Mouse (Mus musculus) erythroid progenitor cell, adult 5-6 weeks (primary cell): Measurements from ENCODE around the gene Sirt7. TPM values are rescaled to one million over a fixed set of nuclear protein-coding genes. Genes with fewer than 3 reads are reported as not detected.

ENCODE experiments used
- ATAC-seq: replicated peaks from 2 replicates; pipeline ENCODE4 v1.8.0; 2016; ENCODE audit warnings: moderate number of reproducible peaks, mild to moderate bottlenecking, moderate TSS enrichment, inconsistent platforms; ENCODE audit not compliant: poor library complexity, low FRiP score, severe bottlenecking
- total RNA-seq, 2 experiments: library from RNA; stranded (forward) in 1 of 2; stranded (reverse) in 1 of 2; fragments of 150-400 nt in 1 of 2; fragments of 186-747, 209-891 nt in 1 of 2; gene quantifications; 2 replicates each; pipeline versions ENCODE4 v1.2.3 to v1.2.4; 2015 to 2017; ENCODE audit warnings: low replicate concordance in 2 of 2

Sirt7 gene
- total RNA-seq (2015; ENCODE audit: low replicate concordance) = 59.9 and 61.3 TPM in 2 replicates
- total RNA-seq (2017; ENCODE audit: low replicate concordance) = 81.2 and 85.6 TPM in 2 replicates

DNA sequence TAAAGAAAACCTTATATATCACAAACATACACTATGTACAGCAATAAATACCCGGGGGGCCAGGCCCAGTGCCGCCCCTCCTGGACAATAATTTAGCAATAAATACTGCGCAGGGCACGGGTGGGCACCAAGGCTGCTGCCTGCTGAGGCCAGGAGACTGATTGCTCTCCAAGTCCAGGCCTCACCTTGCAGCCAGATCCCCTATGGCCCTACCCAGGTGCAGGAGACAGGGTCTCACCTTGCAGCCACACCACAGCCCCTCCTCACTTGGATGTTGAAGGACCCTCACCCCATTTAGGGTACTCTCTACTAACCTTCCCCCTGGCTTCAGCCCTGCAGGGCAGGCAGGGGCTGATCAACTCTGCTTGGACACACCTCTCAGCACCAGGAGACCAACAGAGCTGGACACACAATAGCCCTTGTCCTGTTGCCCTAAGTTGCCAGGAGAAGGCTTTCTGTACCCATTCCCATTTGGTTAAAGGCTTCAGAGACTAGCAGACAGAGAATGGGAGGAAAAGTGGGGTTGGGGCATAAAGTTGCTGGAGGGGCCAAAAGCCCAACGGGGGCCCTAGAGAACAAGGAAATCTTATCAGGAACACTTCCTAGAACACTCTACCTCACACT is at the start of gene Sirt7:
Gene Sirt7, minus strand, starts transcription at position 89 of the 624 bp plus-strand sequence.
- no peak for ATAC-seq

DNA sequence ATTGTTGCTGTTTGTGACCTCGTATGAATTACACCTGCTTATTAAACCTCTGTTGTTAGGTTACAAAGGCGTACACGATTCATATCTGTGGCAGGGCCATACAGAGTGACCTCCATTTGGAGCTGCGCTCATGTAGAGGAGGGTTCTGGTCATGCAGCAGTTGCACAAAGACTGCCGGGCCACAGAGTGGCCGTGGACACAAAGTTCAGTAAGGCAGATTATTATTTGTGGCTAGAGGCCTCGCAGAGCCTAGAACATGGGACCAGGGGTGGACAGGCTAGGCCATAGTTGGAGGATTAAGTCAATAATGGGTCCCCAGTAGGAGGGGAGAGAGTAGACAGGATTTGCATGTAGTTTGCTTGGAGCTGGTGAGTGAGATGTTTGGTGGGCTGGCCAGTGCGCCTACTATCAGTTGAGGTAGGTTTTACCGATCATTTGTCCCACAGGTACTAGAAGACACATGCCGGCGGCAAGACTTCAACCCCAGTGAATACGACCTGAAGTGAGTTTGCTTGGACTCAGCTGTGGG is 48.6 kb upstream of the Sirt7 start:
- peak; percentile 33; the same call in 1 of the 2 replicates for ATAC-seq

DNA sequence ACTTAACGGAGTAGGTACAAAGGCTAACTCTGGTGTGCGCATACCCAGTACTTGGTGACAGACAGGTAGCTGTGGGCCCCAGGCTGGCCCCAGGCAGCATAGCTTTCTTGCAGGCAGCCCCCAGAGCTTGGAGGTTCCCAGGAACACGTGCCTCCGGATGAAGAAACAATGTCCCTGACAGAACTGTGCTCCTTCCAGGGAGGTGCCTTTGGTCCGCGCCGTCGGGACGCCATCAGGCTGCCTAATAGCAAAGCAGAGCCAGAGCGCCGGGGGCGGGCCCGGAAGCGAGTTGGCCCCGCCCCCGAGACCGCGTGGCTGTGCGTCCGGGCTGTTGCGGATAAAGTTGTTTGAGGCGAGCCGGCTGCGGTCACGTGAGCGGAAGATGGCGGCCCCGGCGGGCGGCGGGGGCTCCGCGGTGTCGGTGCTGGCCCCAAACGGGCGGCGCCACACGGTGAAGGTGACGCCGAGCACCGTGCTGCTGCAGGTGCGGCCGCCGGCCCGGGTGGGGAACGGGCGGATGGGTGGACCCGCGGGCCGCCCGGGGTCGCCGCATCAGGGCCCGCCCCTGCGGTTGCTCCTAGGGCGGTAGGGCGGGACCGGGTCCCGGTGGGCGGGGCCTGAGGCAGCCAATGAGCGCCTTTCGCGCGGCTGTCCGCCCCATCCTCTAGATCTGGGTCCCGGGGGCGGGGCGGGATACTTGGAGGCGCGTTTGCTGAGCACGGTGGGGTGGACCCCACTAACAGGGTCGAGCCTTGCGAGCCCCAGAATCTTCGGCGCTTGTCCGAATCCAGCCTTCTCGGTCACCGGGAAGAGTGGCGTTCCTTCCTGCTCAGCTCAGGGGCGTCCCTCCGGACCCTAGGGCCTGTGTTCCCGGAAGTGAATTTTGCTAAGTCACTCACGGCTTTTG is 47.9 kb upstream of the Sirt7 start, which contains the start of gene Aspscr1:
Gene Aspscr1, plus strand, starts transcription at position 287 of the 907 bp plus-strand sequence.
- ATAC-seq = peak; percentile 92

DNA sequence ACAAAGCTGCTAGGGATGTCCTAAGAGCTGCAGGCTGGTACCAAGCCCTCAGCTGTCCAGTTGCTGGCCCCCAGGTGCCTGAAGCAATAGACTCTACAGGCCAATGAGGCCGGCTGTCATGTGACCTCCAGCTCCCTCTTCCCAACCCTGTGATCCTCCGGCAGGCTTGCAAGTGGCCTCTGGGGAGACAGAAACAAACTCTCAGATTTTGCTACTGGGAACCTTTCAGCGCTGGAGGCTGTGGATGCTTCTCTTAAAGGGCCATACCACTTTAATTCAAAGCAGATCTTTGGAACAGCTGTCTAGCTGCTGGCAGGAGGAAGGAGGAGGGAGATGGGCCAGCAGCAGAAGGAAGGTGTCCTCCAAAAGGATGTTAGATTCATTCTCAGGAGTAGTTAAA is 41.6 kb upstream of the Sirt7 start:
- ATAC-seq = no peak

DNA sequence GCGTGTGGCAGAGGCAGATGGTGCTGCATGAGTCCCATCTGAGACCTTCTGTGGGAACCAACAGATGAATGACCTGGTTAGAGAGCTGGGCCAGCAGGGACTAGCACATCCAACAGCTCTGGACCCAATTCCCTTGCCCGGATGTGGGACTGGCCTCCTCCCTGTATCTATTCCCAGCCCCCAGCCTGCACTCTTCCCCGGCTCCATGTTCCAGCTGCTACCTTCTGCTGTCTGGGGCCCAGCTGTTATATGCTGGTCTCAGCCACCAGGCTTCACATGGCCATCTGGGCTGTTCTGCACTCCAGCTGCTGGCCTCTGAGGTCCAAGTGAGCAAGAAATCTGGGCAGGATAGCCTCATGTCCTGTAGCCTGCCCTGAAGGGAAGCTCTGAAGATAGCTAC is 40.4 kb upstream of the Sirt7 start:
- ATAC-seq = no peak

DNA sequence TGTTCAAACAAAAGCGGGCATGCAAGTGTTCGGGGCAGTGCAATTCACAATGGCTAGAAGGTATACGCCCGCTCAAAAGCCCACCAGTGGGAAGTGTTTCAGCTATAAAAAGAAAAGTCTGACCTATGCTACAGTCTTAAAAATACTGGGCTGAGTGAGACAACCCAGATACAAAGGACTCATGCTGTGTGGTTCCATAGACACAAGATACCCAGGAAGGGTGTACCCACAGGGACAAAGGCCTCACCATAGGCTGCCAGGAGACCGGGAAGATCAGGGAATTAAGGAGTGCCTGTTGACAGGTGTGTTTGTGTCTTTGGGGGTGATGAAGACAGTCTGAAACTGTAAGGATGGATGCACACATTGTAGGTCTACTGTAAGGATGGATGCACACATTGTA is 38.7 kb upstream of the Sirt7 start:
- ATAC-seq = no peak

DNA sequence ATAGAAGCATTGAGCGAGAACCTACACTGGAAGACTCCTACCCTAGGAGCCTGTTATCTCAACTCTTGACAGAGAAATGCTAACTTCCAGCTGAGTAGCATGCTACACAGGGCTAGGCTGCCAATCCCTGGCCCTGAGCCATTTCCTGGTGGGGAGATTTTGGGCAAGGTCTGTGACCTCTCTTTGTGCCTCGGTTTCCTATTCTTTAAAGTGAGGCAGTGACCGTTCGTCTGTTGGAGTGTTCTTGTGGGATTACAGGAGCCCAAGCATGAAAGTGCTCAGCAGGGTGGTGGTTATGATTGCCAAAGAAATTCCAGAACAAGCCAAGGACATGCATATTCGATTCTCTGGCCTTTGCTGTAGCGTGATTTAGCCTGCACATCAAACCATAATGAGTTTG is 37.7 kb upstream of the Sirt7 start:
- ATAC-seq = no peak

DNA sequence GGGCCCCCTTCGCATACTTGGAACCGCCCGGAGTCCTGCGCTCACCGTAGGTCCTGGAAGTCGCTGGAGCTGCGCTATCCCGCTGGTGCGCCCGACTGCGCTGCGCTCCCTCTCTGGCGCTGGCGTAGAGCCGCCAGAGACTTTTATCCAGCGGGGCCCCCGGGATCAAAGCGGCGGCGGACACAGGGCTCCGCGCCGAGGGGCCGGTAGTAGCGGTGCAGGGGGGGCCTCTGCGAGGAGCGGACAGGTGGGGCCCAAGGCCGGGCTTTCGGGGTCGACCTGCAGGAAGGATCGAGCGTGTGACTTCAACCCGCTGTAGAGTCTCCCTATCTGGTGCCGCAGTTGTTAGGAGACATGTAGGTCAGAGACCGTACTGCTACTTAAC is 36.0 kb upstream of the Sirt7 start, which contains the start of gene Notum:
Gene Notum, minus strand, starts transcription at position 100 of the 385 bp plus-strand sequence.
- ATAC-seq = no peak

DNA sequence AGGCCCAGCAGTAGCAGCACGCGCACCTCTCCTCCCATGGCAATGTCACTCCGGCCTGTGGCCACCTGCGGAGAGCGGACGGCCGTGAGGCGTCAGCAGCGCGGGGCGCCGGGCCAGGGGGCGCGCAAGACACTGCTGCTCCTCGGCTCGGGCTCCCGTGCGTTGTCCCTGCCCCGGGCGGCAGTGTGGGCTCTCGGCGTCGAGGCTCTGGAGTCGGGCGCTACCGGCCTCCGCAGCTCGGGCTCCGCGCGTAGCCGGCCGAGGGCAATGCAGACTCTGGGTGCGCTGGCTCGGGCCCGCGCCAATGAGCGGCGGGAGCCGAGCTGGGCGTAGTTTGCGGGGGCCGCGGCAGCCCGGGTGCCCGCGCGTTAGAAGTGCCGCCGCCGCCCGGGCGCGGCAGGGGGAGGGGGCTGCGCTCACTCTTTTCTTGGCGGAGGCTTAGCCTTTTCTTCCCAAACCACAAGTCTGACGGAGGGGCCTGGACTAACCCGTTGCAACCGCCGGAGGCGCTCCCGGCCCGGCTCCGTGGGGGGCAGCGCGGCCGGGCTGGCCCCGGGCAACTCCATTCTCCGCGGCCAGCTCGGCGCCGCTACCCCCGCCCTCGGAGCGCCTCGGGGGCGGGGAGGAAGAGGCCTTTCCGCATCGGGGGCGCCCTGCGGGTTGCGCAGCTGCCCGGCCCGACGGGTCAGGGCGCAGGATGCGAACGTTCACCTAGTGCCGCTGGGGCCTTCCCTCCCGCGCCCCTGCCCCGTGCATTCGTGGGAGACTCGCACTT is 35.4 kb upstream of the Sirt7 start:
- no peak for ATAC-seq

DNA sequence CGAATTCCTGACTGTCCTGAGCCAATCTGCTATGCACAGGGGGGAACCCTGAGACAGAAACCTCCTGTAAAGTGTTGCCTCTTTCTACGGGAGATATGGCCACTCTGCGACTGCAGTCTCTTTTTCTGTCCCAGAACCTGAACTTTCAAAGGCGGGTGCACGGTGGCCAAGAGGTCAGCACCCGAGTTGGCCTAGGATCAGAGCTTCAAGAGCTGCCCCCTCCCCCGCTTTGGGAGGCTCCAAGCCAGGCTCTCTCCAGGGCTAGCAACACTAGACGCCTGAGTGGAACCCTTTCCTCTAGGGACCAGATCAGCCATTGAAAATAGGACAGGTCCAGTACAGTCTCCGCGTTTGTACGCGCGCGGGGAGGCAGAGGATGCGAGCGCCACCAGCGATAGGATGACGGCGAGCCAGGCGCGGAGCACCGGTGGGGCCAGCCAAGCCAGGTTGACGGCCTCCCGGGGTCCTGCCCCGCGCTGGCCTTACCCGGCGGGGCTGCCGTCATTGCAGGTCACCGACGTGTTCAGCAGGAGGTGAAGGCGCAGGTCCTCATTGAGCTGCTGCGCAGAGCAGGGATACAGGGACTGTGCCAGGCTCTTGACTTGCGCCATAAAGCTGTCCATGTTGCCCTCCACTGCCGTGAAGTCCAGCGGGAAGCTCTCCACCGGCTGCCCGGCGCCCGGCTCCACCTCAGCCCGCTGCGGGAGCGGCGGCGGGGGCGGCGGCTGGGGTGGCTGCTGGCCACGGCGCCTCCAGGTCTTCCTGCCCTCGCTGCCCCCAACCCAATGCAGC is 34.7 kb upstream of the Sirt7 start:
- ATAC-seq = no peak

GRCm38 (mm10) chr11:120658876-120659410 is 33.9 kb upstream of the Sirt7 start:
- ATAC-seq = 0 out of 2 replicates have a peak, but pooled peaks have one; percentile 56

- no peak for ATAC-seq
Measured at GRCm38 (mm10) chr11:120657301-120657700, 32.3 kb upstream of the Sirt7 start.

- no peak for ATAC-seq
Measured at GRCm38 (mm10) chr11:120654741-120655140, 29.7 kb upstream of the Sirt7 start.

DNA sequence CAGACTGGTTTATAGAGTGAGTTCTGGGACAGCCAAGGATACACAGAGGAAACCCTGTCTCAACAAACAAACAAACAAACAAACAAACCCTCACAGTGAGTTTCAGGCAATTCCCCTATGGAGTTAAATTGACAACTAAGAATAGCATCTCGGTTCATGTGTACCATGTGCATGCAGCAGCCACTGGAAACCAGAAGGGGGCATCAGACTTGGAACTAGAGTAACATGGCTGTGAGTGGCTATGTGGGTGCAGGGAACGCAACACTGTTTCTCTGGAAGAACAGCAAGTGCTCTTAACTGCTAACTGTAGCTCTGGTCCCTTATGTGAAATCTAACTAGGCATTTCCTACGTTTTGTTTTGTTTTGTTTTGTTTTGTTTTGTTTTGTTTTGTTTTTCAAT is 26.8 kb upstream of the Sirt7 start:
- peak; percentile 51; the same call in 1 of the 2 replicates for ATAC-seq

- no peak for ATAC-seq
Measured at GRCm38 (mm10) chr11:120648001-120648476, 23.0 kb upstream of the Sirt7 start, which contains the start of gene Myadml2. Gene Myadml2 (minus strand): TSS chr11:120648158.

GRCm38 (mm10) chr11:120647047-120647830 is 22.2 kb upstream of the Sirt7 start:
- ATAC-seq = no peak

- peak; percentile 94 for ATAC-seq
Measured at GRCm38 (mm10) chr11:120643601-120643987, 18.6 kb upstream of the Sirt7 start, which contains the start of gene Pycr1. Gene Pycr1 (minus strand): TSS chr11:120643769.
